Mouse (Mus musculus): ENCODE results near the gene Tmem87a.

Gene Tmem87a

DNA sequence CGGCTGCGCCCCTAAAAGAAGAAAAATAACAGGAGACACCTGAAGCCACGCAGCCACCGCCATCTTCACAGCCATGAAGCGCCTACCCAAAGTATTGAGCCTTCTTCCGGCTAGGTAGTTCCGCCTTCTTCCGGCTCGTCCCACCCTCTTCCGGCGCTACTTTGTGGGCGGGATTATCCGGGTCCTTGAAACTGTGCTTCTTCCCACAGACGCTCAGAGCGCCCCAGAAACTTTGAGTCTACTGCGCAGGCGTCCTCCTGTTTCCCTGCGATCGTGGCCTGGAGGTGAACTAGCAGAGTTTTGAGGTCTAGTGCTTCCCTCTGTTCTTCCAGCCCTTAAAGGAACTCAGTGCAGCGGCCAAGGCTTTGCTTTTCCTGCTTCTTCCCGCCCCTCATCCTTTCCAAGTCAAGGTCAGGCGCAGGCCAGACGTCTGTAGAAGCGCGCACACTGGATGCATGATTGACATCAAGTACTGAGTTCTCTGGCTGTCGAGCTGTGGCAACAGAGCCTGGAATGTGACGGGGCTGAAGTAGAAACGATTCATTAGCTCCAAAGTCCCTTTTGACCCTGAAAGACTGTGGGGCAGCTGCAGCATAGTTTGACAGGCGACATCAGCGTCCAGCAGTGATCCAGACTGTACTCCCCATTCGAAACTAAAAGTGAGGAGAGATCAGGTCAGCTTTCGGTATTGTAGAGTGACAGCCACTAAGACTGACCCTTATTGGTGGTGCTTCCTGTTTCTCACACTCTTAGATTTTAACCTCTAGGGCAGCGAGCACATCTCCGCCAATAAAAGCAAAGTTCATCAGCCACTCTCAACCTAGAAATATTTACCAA lies at the start of gene Tmem87a:
TSS of gene Tmem87a (minus strand) at position 128 of the 837 bp plus-strand sequence.
- DNase-seq (ENCODE audit: low read depth, low spot score): peak; percentile 94

DNA sequence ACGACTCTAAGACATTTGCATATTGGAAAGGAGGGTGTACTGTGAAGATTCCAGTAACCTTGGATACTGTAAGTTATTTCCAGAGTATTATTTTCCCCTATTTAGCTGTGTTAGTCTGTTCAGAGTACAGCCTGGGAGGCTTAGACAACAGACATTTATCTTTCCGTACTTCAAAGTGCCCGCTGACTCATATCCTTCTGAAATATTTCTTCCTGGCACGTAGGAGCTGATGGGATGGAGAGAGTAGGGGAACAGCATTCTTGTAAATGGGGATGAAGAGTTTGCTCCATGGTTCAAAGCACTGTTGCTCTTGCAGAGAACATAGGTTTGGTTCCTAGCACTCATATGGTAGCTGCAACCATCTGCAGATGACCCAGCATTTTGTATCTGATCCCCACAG lies 48.7 kb upstream of the Tmem87a start:
- DNase-seq (ENCODE audit: low read depth, low spot score): no peak

DNA sequence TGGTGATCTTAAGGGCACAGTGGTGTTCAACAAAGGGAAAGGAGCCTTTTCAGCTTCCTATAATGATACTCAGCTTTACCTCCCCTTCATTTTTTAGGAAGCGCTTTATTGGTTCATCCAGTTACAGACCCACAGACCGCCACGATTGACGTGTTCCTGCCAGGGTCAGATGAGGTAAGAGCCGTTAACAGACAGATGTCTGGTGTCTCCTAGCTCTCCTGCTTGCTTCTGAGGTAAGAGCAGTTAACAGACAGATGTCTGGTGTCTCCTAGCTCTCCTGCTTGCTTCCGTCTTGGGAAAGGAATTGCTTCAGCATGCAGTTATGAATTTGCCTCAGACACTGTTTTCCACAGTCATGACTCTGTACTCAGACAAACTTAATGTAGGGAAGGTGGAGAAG lies 46.8 kb upstream of the Tmem87a start:
- DNase-seq (ENCODE audit: low read depth, low spot score): no peak

DNA sequence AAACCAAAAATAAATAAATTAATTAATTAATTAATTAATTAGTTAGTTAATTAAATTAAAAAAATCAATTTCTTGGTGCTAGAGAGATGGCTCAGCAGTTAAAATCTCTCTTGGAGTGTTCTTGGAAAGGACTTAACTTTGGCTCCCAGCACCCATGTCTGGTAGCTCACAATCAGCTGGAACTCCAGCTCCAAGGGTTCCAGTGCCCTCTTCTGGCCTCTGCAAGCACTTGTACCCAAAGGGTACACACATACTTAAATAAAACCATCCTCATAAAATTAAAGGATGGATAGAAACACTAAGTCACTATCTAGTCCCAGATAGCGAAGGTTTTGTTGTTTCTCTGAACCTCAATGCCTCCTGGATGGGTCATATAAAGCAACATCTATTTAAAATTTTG lies 43.4 kb upstream of the Tmem87a start:
- no peak for DNase-seq (ENCODE audit: low read depth, low spot score)

DNA sequence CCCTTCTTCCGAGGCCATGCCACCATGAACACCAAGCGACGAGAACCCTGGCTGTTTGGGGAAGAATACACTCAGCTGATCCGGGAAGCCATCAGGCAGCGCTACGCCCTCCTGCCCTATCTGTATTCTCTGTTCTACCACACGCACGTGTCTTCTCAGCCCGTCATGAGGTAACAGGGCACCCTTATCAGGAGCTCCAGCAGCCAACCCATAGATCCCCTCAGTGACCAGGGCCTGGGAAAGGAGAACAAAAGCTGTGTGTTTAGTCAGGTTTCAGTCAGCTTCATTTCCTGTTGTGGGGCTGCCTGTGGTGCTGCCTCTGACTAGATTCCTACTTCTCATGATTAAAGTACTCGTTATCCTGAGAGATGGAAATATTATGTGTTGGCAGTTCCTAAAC lies 42.5 kb upstream of the Tmem87a start:
- DNase-seq (ENCODE audit: low read depth, low spot score): no peak

DNA sequence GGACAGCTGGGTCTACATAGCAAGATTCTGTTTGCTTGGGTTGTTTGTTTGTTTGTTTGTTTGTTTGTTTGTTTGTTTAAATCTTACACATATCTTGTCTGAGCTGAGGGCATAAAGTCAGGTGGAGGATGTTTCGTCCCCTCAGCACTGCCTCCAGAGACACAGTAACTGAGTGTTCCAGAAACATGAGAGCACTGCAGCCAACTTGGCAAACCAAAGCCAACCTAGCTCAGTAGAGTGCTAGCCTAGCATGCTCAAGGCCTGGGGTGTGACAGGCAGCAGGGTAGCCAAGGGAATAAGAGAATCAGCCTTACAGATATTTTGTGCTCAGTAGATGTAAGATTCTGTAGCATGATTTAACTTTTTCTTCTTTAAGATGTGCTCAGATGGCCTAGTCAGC lies 40.6 kb upstream of the Tmem87a start:
- DNase-seq (ENCODE audit: low read depth, low spot score): no peak

DNA sequence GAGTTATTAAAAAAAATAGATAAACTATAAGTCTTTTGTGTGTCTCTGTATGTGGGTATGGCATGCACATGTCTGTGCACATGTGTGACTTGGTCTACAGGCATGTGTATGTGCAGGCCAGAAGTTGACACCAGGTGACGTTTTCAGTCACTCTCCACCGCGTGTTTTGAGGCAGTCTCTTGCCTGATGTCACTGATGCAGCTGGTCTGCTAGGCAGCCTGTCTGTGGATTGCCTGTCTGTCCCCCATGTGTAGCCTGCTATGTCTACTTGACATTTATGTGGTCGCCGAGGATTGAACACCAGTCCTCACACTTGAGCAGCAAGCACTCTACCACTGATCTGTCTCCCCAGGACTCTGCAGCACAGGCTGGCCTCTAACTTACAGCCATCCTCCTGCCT lies 20.5 kb upstream of the Tmem87a start:
- DNase-seq (ENCODE audit: low read depth, low spot score): no peak

DNA sequence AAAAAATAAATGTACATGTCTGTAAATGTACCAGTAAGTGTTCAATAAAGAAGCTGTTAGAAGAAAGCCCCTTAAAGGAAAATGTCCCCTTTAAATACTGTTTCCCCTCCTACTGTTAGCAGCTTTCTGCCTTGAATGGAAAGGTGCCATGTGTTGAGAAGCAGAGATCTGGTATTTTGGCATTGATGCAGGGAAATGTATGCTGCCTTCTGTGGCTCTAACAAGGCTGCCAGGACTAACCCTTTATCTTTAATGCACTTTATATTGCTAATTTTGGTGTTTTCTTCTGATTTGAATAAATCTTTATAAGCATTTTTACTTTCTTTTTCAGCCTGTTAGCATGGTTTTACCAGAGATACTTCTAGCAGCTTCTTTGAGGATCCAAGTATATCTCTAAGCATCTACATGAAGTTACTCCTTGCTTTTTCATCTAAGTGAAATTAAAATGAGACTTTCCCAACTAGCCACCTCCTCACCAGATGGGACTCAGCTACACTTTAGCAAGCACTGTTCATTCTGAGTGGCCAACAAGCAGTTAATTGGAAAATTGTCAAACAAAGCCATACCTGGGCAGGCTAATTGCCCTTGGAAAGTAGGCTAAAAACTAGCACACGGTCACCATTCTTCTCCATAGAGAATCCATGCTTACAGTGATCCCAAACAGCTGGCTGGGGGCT lies 11.0 kb upstream of the Tmem87a start:
- no peak for DNase-seq (ENCODE audit: low read depth, low spot score)

DNA sequence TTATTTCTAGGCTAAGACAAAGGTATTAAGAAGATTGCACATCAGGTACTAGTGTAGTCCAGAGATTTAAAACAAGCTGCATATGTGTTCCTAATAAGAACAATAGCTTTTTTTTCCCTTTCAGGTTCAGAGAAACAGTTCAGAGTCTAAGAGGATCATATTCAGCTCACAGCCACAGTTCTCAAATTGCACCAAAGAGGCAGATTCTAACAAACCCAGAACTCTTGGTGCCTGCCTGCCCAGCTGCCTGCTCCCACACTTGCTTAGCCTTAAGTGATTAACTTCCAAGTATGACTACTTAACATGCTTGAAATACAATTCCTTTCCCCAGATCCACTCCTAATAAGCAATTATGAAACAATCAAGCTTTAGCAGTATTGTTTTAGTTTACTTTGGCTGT lies 10.2 kb upstream of the Tmem87a start:
- DNase-seq (ENCODE audit: low read depth, low spot score): no peak

DNA sequence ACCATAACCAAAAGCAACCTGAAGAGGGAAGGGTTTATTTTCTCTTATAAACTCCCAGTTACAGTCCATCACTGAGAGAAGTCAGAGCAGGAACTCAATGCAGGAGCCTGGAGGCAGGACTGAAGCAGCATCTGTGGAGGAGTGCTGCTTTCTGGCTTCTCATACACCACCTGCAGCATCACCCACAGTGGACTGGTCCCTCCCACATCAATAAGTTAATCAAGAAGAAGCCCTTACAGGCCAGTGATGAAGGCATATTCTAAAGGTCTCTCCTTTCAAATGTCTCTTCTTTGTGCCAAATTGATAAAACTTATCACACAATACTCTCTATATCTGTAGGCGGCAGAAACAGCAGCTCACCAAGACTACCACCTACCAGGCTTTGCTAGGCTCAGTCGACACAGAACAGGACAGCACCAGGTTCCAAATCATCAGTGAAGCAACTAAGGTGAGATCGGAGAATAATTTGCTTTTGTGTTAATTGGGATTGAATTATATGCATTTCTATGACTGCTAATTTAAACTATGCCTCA lies 7.2 kb upstream of the Tmem87a start:
- DNase-seq (ENCODE audit: low read depth, low spot score): no peak

DNA sequence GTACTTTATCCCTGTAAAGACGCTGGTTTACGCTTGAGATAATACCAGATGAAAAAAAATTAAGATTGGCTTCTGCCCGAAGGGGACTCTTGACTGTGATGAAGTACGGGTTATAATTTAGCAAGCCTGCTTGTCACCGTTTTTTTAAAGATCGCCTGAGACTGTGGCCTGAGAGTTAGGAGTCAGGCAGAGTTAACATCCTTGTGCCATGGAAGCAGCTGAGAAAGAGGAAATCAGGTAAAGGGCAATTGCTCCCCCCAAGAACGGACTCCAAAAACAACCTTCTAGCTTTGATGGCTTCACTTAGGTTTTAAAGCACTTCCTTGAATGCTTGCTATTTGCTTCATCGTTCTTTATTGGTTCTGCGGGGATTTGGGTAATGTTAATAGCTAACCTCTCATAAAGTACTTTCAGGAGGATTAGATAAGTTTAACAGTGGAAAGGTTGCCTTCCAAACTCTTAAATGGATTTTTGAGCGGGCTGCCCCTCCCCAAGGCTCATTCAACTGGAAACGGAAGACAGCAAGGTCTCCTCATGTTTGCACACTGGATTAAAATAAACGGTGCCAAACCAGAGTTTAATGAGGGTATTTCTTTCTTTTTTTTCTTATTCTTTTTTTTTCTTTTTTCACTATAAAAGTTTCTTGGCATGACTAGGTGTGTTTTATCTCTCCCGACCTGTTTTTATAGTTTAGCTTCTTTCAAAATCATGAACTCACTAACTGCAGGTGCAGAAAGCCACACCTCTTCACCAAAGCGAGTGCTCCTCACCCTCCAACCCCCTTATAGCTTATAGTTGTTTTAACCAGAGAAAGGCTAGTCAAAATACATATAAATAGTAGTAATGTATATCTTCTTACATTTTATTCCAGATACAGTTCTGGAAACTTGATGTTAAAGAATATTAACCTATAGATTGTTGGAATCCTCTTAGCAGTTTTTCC lies 1.2 kb upstream of the Tmem87a start:
- DNase-seq (ENCODE audit: low read depth, low spot score): no peak

DNA sequence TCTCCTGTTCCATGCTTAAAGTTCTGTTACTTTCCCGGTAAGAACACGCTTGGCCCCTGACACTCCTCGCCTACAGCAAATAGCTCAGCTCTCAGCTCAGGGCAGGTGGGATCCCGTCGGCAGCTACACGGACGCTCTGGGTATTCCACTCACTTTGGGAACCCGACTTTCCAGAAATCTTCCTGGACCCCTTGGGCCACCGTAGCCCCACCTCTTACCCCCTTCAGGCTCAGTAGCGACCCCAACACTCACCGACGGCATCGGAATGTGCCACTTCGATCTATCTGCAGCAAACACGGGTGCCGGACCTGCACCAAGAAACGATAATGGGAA lies 294 bp downstream of the Tmem87a start, which contains the start of gene Ganc:
TSS of gene Ganc (plus strand) at position 244 of the 333 bp plus-strand sequence.
- no peak for DNase-seq (ENCODE audit: low read depth, low spot score)

DNA sequence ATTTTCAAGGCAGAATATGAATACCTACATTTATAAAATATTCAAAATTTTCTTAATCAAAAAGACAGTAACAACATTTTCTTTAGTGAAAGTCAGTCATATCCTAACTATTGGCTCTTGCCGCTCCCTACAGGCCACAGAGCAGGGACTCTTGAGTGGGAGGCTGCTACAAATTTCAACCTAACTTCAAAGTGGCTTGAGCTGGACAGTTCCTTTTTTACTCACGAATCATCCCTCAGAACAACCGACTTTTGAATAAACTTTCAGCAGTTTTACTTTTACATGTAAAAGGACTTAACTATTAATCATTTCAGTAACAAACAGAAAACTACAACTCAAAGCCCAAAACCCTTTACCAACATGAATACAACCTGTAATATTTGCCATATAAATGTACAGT lies 1.1 kb downstream of the Tmem87a start:
- DNase-seq (ENCODE audit: low read depth, low spot score): no peak

DNA sequence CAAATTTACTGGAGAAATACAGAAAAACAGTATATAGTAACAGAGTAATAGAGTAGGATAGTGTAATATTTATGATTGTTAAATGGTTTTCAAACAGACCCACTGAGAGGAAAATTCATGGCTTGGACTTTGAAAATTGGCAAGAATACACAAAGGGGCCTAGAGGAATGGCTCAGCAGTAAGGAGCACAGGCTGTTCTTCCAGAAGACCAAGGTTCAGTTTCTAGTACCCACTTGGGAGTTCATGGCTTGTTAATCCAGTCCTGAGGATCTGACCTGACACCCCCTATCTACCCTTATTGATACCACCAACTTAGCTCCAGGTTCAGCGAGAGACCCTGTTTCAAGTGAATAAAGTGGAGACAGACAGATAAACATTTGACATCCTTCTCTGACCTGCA lies 6.0 kb downstream of the Tmem87a start:
- no peak for DNase-seq (ENCODE audit: low read depth, low spot score)

DNA sequence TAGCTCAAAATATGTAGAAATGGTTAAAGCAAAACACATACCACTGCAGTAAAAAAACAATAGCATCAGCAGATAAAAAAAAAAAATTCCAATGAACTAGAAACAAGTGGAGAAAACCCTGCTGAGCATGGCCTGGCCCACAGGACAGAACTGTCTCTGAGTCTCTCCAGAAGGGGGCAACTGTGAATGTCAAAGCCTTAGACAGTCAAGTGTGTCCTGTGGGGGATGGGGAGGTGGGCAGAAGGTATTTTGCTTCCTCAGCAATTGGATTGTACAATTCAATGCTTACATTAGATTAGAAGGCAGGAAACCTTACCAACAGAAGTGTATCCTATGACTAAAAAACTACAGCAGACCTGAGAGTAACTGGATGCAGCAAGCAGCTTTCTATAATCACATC lies 11.5 kb downstream of the Tmem87a start:
- DNase-seq (ENCODE audit: low read depth, low spot score): no peak

DNA sequence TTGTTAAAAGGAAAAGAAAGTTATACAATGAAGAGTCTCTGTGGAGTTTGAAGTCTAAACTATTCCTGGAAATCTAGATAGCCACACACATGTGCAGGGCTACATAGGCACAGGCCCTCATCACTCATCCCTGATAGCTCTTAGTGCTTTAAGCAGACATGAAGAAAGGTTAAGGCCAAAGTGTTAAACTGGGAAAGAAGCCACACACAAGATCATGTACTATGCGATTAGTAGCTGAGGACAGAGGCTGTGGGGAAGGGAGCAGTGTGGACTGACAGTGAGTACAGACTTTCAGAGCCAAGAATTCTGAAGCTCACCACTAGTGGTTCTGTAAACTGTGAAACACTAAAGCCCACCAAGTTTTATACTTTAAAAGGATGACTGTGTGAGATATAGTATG lies 13.0 kb downstream of the Tmem87a start:
- DNase-seq (ENCODE audit: low read depth, low spot score): no peak

DNA sequence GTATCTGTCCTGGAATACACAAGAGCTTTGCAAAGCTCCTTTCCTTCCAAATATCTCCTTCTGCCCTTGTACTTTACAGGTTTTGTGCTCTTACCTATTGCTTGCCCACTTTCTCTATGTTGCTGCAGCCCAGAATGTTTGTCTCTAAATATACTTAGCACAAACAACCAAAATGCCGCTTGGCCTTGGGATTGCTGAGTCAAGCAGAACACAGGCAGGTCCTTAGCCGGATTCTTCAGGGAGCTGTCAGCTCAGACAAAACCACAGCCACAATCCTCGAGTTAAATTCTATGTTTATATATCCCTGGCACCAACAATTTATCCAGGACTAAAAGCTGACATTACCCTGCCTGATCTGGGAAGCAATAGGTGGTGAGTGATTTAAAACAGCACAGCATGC lies 14.5 kb downstream of the Tmem87a start:
- DNase-seq (ENCODE audit: low read depth, low spot score): no peak

DNA sequence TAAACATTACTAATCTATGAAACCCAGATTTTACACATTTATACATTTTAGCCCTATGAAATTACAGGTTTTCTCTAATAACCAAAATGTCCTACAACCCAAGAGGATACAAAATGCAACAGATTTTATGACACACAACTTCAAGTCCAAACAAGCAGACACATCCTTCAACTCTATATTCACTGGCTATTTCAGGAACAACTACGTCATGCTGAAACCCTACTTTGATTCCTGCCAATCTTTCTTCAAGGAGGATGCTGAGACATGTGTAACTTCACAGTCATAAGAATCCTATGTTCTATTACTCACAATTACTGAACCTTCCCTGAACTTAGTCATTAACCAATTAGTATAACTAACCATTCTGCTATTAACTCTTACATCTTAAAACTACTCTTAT lies 16.6 kb downstream of the Tmem87a start:
- DNase-seq (ENCODE audit: low read depth, low spot score): no peak

DNA sequence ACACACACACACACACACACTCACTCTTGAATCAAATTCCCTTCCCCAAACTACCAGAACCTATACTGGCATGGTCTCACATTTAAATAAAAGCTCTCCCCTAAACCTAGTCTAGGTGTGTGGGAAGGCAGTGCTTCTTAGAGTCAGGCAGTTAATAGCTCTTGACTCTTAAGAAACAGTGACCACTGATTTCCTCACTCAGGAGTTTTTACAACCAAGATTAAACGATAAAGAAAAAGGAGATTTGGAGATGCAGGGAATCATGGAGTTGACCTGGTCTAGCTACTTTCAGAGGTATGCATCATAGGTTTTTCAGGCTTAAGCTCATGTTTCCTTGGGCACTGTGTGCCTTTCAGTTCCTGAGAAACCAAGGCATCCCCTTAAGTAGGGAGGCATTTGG lies 17.6 kb downstream of the Tmem87a start:
- DNase-seq (ENCODE audit: low read depth, low spot score): no peak

DNA sequence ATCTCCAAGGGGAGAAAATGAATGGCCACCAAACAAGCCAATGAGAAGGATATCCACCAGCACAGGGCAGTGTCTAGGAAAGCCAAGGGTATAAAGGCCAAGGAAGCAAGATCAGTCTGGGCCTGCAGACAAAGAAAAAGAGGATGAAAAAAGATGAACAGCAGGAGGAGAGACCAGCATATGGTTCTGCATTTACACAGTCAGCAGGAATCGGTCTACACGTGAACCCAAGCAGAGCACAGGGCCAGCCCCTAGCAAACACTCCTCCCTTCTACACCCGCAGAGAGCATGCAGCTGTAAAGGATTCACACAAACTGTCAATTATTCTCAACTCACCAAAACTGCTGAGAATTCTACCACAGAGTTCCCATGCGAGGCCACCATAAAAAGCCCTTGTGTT lies 30.1 kb downstream of the Tmem87a start:
- DNase-seq (ENCODE audit: low read depth, low spot score): no peak

DNA sequence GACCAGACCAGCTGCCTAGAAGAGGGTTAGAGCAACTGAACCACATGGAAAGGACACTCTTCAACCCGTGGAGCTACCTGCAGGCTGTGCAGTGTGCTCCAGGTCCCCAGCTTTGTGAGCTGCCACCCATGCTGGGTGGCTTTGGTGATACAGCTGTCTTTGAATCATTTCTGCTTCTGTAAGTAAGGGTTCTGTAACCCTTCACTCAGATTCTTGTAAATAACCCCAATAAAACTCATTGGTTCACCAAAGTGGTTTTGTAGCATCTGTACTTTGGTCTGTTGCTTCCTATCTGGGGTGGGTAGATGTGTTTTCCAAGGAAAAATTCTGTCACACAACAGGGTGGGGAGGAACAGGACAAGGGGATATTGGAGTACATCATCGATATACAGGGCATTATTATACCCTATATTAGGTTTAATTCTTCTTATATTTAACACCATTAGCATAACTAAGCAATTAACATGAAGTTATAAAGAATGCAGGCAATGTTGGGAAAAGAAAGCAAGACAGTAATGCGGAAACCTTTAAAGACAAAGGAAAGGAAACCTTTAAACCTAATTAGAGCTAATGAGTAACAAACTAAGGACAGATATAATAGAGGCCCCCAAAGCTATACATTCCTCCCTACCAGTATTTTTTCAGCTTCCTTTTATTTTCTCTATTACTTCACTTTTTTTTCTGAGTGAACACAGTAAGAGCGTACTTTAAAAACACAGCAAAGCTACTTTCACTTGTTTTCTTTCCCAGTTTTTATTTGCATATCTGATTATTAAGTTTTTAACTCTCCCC lies 36.3 kb downstream of the Tmem87a start:
- no peak for DNase-seq (ENCODE audit: low read depth, low spot score)

Data from embryo, embryonic 11.5 days (tissue).